Mouse (Mus musculus): ENCODE results near the gene Gimap5. TPM values are rescaled to one million over a fixed set of nuclear protein-coding genes. Genes with fewer than 3 reads are reported as not detected.

The Gimap5 gene
- polyA plus RNA-seq, 1 experiment: 19.6 TPM

DNA sequence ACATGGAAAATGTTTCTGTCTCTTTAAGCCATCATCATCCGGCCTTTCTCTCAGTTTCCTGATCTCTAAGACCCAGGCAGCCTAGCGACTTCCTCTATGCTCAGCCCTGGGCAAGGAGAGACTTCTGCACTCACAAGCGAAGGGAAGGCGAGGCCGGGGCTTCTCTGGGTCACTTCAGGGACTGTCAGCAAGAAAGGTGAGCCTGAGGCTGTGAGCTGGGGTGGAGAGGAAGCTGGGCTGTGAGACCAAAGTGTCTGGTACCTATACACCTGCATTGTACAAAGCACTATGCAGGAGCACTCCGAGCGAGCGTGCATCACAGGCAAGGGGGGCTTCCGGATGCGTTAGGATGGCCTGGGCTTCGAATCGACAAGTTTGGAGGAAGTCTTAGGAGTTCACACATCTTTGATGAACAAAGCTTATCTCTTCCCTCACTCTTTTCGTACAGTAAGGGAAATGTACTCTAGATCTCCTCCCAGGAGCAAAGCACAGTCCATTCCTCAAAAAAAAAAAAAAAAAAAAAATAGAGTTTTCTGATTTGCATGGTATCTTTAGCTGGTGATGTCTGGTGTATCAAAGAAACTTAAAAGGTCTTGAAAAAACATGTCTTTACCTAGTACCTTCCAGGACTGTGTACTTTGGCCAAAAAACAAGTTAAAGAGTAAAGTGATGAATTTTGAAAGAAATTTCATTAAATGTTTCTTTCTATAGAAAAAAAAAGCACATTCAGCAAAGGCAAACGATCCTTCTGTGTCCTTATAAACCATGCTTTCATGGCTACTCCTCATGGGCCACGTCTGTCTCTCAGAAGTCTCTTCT, 6.8 kb upstream of the Gimap5 start, which contains the start of gene Gimap1:
Gene Gimap1, plus strand, starts transcription at position 94 of the 819 bp plus-strand sequence.
- H3K27ac ChIP-seq (ENCODE audit: insufficient read depth, low read depth, low read length): peak within 1 kb of the TSS; percentile 74
- H3K4me3 ChIP-seq (ENCODE audit: insufficient read depth, low read depth, low read length): peak within 1 kb of the TSS; percentile 47
- H3K36me3 ChIP-seq (ENCODE audit: control insufficient read depth, insufficient read depth, low read length): no peaks in the 10 kb centered on the region
- H3K4me1 ChIP-seq (ENCODE audit: control insufficient read depth, insufficient read depth, low read length): peaks cover 9% of the 10 kb centered on the region; the same call in 1 of the 2 replicates
- no peaks in the 10 kb centered on the region for H3K27me3 ChIP-seq (replicated peaks; ENCODE audit: control insufficient read depth, insufficient read depth, low read length)
- 65% methylated on average over 15 of the region's 15 CpGs for WGBS
- TF ChIP-seq CTCF (conservative IDR thresholded peaks at IDR 0.05; ENCODE audit: insufficient read depth, insufficient read length, low read depth, low read length) (no peak), POLR2A (IDR thresholded peaks at IDR 0.05; ENCODE audit: low read depth, low read length) (no peak)
- DNase-seq: peak; percentile 66

DNA sequence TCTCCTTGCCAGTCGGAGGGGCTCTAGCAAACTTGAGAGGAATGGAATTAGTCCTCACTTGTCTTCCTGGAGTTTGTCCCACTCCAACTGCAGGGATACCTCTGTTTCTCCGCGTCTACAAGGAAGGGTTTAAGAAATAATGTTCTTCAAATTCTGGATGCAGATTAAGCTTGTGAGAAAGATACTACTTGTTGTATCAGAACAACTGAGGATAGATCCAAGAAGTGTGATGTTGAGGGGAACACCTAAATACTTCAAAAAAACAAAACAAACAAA, 6.3 kb upstream of the Gimap5 start:
- no peaks in the 10 kb centered on the region for H3K36me3 ChIP-seq (ENCODE audit: control insufficient read depth, insufficient read depth, low read length)
- peaks cover 9% of the 10 kb centered on the region; the same call in 1 of the 2 replicates for H3K4me1 ChIP-seq (ENCODE audit: control insufficient read depth, insufficient read depth, low read length)
- WGBS: 73% methylated on average over 3 of the region's 3 CpGs
- TF ChIP-seq POLR2A (IDR thresholded peaks at IDR 0.05; ENCODE audit: low read depth, low read length) (no peak), CTCF (conservative IDR thresholded peaks at IDR 0.05; ENCODE audit: insufficient read depth, insufficient read length, low read depth, low read length) (no peak)
- no peak for DNase-seq
- H3K4me3 ChIP-seq (ENCODE audit: insufficient read depth, low read depth, low read length): peak overlapping the region; percentile 43
- H3K27ac ChIP-seq (ENCODE audit: insufficient read depth, low read depth, low read length): peak overlapping the region; percentile 74
- H3K27me3 ChIP-seq (replicated peaks; ENCODE audit: control insufficient read depth, insufficient read depth, low read length): no peaks in the 10 kb centered on the region

DNA sequence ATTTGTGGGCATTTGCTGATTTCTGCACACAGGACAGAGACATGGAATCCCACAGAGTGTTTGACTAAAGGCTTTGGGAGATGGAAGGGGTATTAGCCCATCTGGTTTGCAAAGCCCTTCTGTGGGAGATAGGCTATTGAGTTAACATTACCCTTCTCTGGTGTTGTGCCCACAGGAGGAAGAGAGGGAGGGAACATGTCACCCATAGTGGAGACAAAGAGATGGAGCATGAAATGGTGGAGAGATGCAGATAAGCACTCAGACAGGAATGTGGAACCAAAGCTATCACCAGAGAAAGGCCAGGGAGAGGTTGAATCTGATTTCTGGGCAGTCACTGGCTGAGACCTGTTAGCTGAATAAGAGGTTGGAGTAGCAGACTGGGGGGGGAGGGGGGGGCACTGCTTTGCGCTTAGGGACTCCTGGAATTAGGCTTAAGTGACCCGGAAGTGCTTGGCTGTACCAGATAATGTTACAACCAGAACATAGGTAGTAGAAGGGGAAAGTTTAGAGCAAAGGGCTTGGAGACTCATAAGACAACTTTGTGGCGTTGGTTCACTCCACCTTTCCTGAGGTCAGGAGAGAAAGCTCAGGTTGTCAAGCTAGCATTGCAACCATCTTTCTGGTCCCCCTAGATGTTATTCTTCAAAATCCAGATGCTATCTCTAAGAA, 5.4 kb upstream of the Gimap5 start:
- DNase-seq: no peak
- Histone ChIP-seq H3K36me3 (ENCODE audit: control insufficient read depth, insufficient read depth, low read length) (no peaks in the 10 kb centered on the region), H3K4me3 (ENCODE audit: insufficient read depth, low read depth, low read length) (peak overlapping the region; percentile 13; the same call in 1 of the 2 replicates), H3K27me3 (replicated peaks; ENCODE audit: control insufficient read depth, insufficient read depth, low read length) (no peaks in the 10 kb centered on the region), H3K27ac (ENCODE audit: insufficient read depth, low read depth, low read length) (peak overlapping the region; percentile 64), H3K4me1 (ENCODE audit: control insufficient read depth, insufficient read depth, low read length) (peaks cover 9% of the 10 kb centered on the region; the same call in 1 of the 2 replicates)
- 51% methylated on average over 3 of the region's 3 CpGs for WGBS
- TF ChIP-seq POLR2A (IDR thresholded peaks at IDR 0.05; ENCODE audit: low read depth, low read length) (no peak), CTCF (conservative IDR thresholded peaks at IDR 0.05; ENCODE audit: insufficient read depth, insufficient read length, low read depth, low read length) (no peak)

DNA sequence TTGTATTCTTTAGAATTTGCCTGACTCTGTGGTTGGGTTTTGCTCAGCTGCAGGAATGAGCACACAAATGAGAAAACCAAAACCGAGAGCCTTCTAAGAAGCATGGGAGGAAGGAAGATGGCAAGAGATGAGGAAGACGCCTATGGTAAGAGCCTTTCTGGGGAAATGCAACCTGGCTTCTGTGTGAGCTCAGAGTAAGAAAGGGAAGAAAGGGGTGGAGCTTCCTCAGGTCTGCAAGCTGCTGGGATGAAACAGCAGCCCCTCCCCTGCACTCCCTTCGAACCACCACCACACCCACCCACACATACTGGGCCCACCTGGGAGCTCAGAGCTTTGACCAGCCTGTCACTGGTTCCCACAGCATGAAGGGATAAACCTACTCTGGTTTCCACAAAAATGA, 4.7 kb upstream of the Gimap5 start:
- H3K27ac ChIP-seq (ENCODE audit: insufficient read depth, low read depth, low read length): peak overlapping the region; percentile 64
- no peak overlapping the region for H3K4me3 ChIP-seq (ENCODE audit: insufficient read depth, low read depth, low read length)
- H3K36me3 ChIP-seq (ENCODE audit: control insufficient read depth, insufficient read depth, low read length): no peaks in the 10 kb centered on the region
- H3K4me1 ChIP-seq (ENCODE audit: control insufficient read depth, insufficient read depth, low read length): peaks cover 9% of the 10 kb centered on the region; the same call in 1 of the 2 replicates
- DNase-seq: no peak
- WGBS: 25% methylated on average over 3 of the region's 3 CpGs
- no peaks in the 10 kb centered on the region for H3K27me3 ChIP-seq (replicated peaks; ENCODE audit: control insufficient read depth, insufficient read depth, low read length)
- no peak for TF ChIP-seq CTCF (conservative IDR thresholded peaks at IDR 0.05; ENCODE audit: insufficient read depth, insufficient read length, low read depth, low read length)
- TF ChIP-seq POLR2A (IDR thresholded peaks at IDR 0.05; ENCODE audit: low read depth, low read length): no peak

DNA sequence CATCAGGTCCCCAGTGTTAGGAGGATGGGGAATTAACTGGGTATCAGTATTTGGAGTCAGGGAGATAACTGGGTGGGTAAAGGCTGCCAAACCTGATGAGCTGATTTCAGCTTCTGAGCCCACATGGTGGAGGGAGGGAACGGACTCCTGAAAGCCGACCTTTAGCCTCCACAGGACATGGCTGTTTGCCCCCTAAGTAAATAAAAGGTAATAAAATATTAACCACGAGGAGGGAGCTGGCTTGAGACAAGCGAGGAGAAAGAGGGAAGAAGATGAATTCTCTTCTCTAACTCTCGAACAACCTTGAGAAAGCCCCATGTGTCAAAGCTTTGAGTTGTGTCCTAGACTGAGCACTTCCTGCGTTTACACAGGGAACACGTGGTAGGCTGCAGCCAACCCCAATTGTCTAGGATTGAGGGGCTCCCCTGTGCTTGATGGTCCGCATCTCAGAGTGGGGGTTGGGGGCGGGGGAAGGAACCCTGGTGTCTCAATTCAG, 4.2 kb upstream of the Gimap5 start:
- peak; percentile 85 for DNase-seq
- Histone ChIP-seq H3K36me3 (ENCODE audit: control insufficient read depth, insufficient read depth, low read length) (no peaks in the 10 kb centered on the region), H3K27ac (ENCODE audit: insufficient read depth, low read depth, low read length) (peak overlapping the region; percentile 76), H3K4me3 (ENCODE audit: insufficient read depth, low read depth, low read length) (peak overlapping the region; percentile 83; the same call in 1 of the 2 replicates), H3K27me3 (replicated peaks; ENCODE audit: control insufficient read depth, insufficient read depth, low read length) (no peaks in the 10 kb centered on the region), H3K4me1 (ENCODE audit: control insufficient read depth, insufficient read depth, low read length) (peaks cover 9% of the 10 kb centered on the region; the same call in 1 of the 2 replicates)
- 16% methylated on average over 9 of the region's 9 CpGs for WGBS
- TF ChIP-seq POLR2A (IDR thresholded peaks at IDR 0.05; ENCODE audit: low read depth, low read length) (no peak), CTCF (conservative IDR thresholded peaks at IDR 0.05; ENCODE audit: insufficient read depth, insufficient read length, low read depth, low read length) (no peak)

- H3K4me3 ChIP-seq (ENCODE audit: insufficient read depth, low read depth, low read length): peak overlapping the region; percentile 83
- peak; percentile 95 for DNase-seq
- H3K36me3 ChIP-seq (ENCODE audit: control insufficient read depth, insufficient read depth, low read length): no peaks in the 10 kb centered on the region
- H3K27me3 ChIP-seq (replicated peaks; ENCODE audit: control insufficient read depth, insufficient read depth, low read length): no peaks in the 10 kb centered on the region
- WGBS: 14% methylated on average over 52 of the region's 52 CpGs
- TF ChIP-seq POLR2A (IDR thresholded peaks at IDR 0.05; ENCODE audit: low read depth, low read length) (peak; percentile 50), CTCF (conservative IDR thresholded peaks at IDR 0.05; ENCODE audit: insufficient read depth, insufficient read length, low read depth, low read length) (peak; percentile 18; the same call in 1 of the 2 replicates)
- H3K27ac ChIP-seq (ENCODE audit: insufficient read depth, low read depth, low read length): peak overlapping the region; percentile 82
- H3K4me1 ChIP-seq (ENCODE audit: control insufficient read depth, insufficient read depth, low read length): peaks cover 9% of the 10 kb centered on the region; the same call in 1 of the 2 replicates
Measured at GRCm38 (mm10) chr6:48742422-48743351, 3.3 kb upstream of the Gimap5 start.

Measured in kidney, adult 2 months (tissue).